Comparison of ENCODE assay signal across 20 mouse cellular contexts in the genomic region with DNA sequence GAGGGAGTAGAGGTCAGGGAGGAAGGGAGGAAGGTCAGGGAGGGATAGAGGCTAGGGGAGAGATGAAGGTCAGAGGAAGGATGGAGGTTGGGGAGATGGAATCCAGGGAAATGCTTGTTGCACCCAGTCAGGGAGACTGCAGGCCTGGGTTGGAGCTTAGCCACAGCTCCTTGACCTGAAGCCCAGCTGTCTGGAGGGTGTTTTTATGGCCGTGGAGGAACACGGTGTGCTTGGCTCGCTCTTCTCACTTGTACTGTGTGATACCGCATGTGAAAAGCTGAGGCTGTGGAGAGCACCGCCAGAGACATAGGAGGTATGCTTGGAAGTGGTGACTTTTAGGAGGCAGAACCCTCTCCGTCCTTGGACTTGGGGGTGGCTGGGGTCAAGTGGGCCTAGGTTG. TPM values are rescaled to one million over a fixed set of nuclear protein-coding genes. Genes with fewer than 3 reads are reported as not detected.
A peak's percentile ranks its signal among the peaks of the same experiment; 100 is the strongest.
DNase-seq lines count a peak whose midpoint lies in the region; ATAC-seq and TF ChIP-seq lines count a peak whose summit lies in the region.
"Had no signal": no experiment of that assay in that cellular context is flagged by ENCODE, and none has a peak within 500 bp of the region (broad histone marks: within the 10 kb centered on the region; RNA-seq: fewer than 3 reads in every experiment).

No protein-coding gene starts in this region.

- TF ChIP-seq CTCF in thymus, adult 2 months (IDR thresholded peaks at IDR 0.05; ENCODE audit: borderline replicate concordance, control insufficient read depth, extremely low read depth, insufficient read depth, low read length, poor library complexity), result no peak

- no peak for TF ChIP-seq POLR2A in thymus, adult 2 months (IDR thresholded peaks at IDR 0.05; ENCODE audit: control insufficient read depth, extremely low read depth, insufficient read depth, low read length, poor library complexity)

- H3K9ac ChIP-seq in heart, embryonic 11.5 days (ENCODE audit: low read depth, low read length), result no peak overlapping the region
- H3K9ac ChIP-seq: embryonic facial prominence, embryonic 13.5 days; neural tube, embryonic 12.5 days had no signal

- H3K9me3 ChIP-seq in heart, embryonic 11.5 days (replicated peaks; ENCODE audit: control insufficient read depth, low read length), result no peaks in the 10 kb centered on the region
- H3K9me3 ChIP-seq: embryonic facial prominence, embryonic 13.5 days; forebrain, embryonic 10.5 days; midbrain, embryonic 10.5 days; neural tube, embryonic 12.5 days had no signal

- H3K4me2 ChIP-seq in heart, embryonic 11.5 days, result no peak overlapping the region
- H3K4me2 ChIP-seq: embryonic facial prominence, embryonic 13.5 days; neural tube, embryonic 12.5 days had no signal

- H3K4me1 ChIP-seq in heart, embryonic 11.5 days (ENCODE audit: control insufficient read depth, insufficient read depth, low read length), result no peaks in the 10 kb centered on the region; the same call in 1 of the 2 replicates
- H3K4me1 ChIP-seq in thymus, adult 2 months (replicated peaks; ENCODE audit: control insufficient read depth, insufficient read depth, low read length), result peaks cover 83% of the 10 kb centered on the region

- no peak overlapping the region for H3K4me3 ChIP-seq in heart, embryonic 11.5 days (ENCODE audit: low read depth, low read length)
- H3K4me3 ChIP-seq in thymus, adult 2 months (ENCODE audit: control insufficient read depth, insufficient read depth, low read length), result no peak overlapping the region
- H3K4me3 ChIP-seq: embryonic facial prominence, embryonic 13.5 days; forebrain, embryonic 10.5 days; midbrain, embryonic 10.5 days; neural tube, embryonic 12.5 days had no signal

- no peak overlapping the region for H3K27ac ChIP-seq in heart, embryonic 11.5 days (ENCODE audit: low read depth, low read length)
- peak overlapping the region; percentile 75 for H3K27ac ChIP-seq in thymus, adult 2 months (ENCODE audit: control insufficient read depth, insufficient read depth, low read length)
- H3K27ac ChIP-seq: embryonic facial prominence, embryonic 13.5 days; forebrain, embryonic 10.5 days; midbrain, embryonic 10.5 days; neural tube, embryonic 12.5 days had no signal

- no peak for ATAC-seq in heart, embryonic 11.5 days (replicated peaks; ENCODE audit: insufficient number of reproducible peaks, low FRiP score, low TSS enrichment)

- no peaks in the 10 kb centered on the region for H3K36me3 ChIP-seq in heart, embryonic 11.5 days (ENCODE audit: control insufficient read depth, insufficient read depth, low read length)
- H3K36me3 ChIP-seq in thymus, adult 2 months (ENCODE audit: control insufficient read depth, insufficient read depth, low read length), result peaks cover 28% of the 10 kb centered on the region
- H3K36me3 ChIP-seq: embryonic facial prominence, embryonic 13.5 days; forebrain, embryonic 10.5 days; midbrain, embryonic 10.5 days; neural tube, embryonic 12.5 days had no signal

- peak; percentile 95 for DNase-seq in heart, adult 11 months
- DNase-seq in thymus, adult 2 months, result no peak
- DNase-seq in thymus, adult 18-20 months, result no peak
- DNase-seq in induced T-regulatory cell, adult 2 months (ENCODE audit: low read depth), result peak; percentile 51
- DNase-seq in thymus, postnatal 4 days, result peak; percentile 47
- DNase-seq in layer of hippocampus, postnatal 25 days (ENCODE audit: extremely low spot score in 1 of 2, low spot score in 1 of 2), result no peak
- DNase-seq: adrenal gland, adult 8-10 months; B cell, adult 2 months; left cerebral cortex, postnatal 4 days; lung, adult 2 months; lung, postnatal 4 days; right cerebral cortex, postnatal 25 days had no signal

- 78% methylated on average over 6 of the region's 6 CpGs for WGBS in heart, embryonic 11.5 days (ENCODE audit: insufficient replicate concordance)
- WGBS in thymus, adult 2 months, result 84% methylated on average over 6 of the region's 6 CpGs

- H3K27me3 ChIP-seq in heart, embryonic 11.5 days (ENCODE audit: control insufficient read depth, insufficient read depth, low read length), result no peaks in the 10 kb centered on the region
- H3K27me3 ChIP-seq in thymus, adult 2 months (ENCODE audit: control insufficient read depth, insufficient read depth, low read length), result no peaks in the 10 kb centered on the region
- H3K27me3 ChIP-seq: embryonic facial prominence, embryonic 13.5 days; neural tube, embryonic 12.5 days had no signal

RNA-seq across cellular contexts. Expression of gene Cd6, which starts 43.1 kb away (rescaled TPM):
- not detected in 2 replicates for polyA plus RNA-seq in heart, embryonic 11.5 days (2014; fragmentation: Nextera tagmentation; extraction: Ambion mirVana)
- polyA plus RNA-seq in thymus, adult 2 months (2012; rRNA removed), result 317 and 321 TPM in 2 replicates
- total RNA-seq in layer of hippocampus, postnatal 25 days (2021), result under 1 TPM; 0.25 to 0.49 TPM
- total RNA-seq: left cerebral cortex, postnatal 4 days had no signal
- polyA plus RNA-seq: forebrain, embryonic 10.5 days; heart, embryonic 14.5 days; kidney, embryonic 16.5 days; midbrain, embryonic 10.5 days; neural tube, embryonic 12.5 days had no signal

RNA-seq across cellular contexts. Expression of gene Cd5, which starts 48.0 kb away (rescaled TPM):
- polyA plus RNA-seq in heart, embryonic 11.5 days (2014; fragmentation: Nextera tagmentation; extraction: Ambion mirVana), result 0.39 and 0.72 TPM in 2 replicates
- polyA plus RNA-seq in thymus, adult 2 months (2012; rRNA removed), result 250 and 282 TPM in 2 replicates
- under 1 TPM in 1 of 2 experiments, not detected in 1; 0.16 TPM for total RNA-seq in layer of hippocampus, postnatal 25 days (2021)
- total RNA-seq: layer of hippocampus, adult 18-20 months; left cerebral cortex, postnatal 4 days had no signal
- polyA plus RNA-seq: forebrain, embryonic 10.5 days; midbrain, embryonic 10.5 days had no signal

RNA-seq across cellular contexts. Expression of gene Slc15a3, which starts 52.8 kb away (rescaled TPM):
- polyA plus RNA-seq in heart, embryonic 11.5 days (2014; fragmentation: Nextera tagmentation; extraction: Ambion mirVana), result 0.19 and 0.31 TPM in 2 replicates
- polyA plus RNA-seq in thymus, adult 2 months (2012; rRNA removed), result 26.1 and 29.7 TPM in 2 replicates
- 1 to 10 TPM; 1.1 to 1.9 TPM for total RNA-seq in layer of hippocampus, postnatal 25 days (2021)

Comparison
In these comparisons a context has a peak if more than half of its experiments do, and no peak if none do; other contexts are left out.
1. DNase-seq: peak in heart, adult 11 months (single experiment), induced T-regulatory cell, adult 2 months (single experiment) and thymus, postnatal 4 days (single experiment); none in thymus, adult 2 months (single experiment), thymus, adult 18-20 months (0 of 2) and layer of hippocampus, postnatal 25 days (0 of 2).
2. RNA of gene Cd6, which starts 43.1 kb away (polyA plus RNA-seq): 317 to 321 TPM in thymus, adult 2 months; not detected in heart, embryonic 11.5 days; every median in the first group is over 100 times any median in the second.
3. RNA of gene Cd5, which starts 48.0 kb away (polyA plus RNA-seq): 250 to 282 TPM in thymus, adult 2 months; 0.39 to 0.72 TPM in heart, embryonic 11.5 days; every median in the first group is over 100 times any median in the second.
4. RNA of gene Slc15a3, which starts 52.8 kb away (polyA plus RNA-seq): 26.1 to 29.7 TPM in thymus, adult 2 months; 0.19 to 0.31 TPM in heart, embryonic 11.5 days; every median in the first group is over 10 times any median in the second.